Mouse (Mus musculus) left cerebral cortex, adult 11 months (tissue): Measurements from ENCODE around the gene Myocd.

Experiments
- DNase-seq: peaks from one replicate; pipeline ENCODE4 v3.0.0; 2022; ENCODE audit warnings: low spot score

Myocd gene

GRCm38 (mm10) chr11:65137145-65137652 is 132.6 kb downstream of the Myocd start:
- DNase-seq: no peak

- DNase-seq: peak; percentile 28
Measured at GRCm38 (mm10) chr11:65135251-65135739, 134.5 kb downstream of the Myocd start.

GRCm38 (mm10) chr11:65133661-65134060 is 136.1 kb downstream of the Myocd start:
- no peak for DNase-seq

GRCm38 (mm10) chr11:65129110-65129509 is 140.7 kb downstream of the Myocd start:
- DNase-seq: no peak

GRCm38 (mm10) chr11:65128666-65129065 is 141.1 kb downstream of the Myocd start:
- DNase-seq: no peak

GRCm38 (mm10) chr11:65126566-65126965 is 143.2 kb downstream of the Myocd start:
- no peak for DNase-seq
